Mouse (Mus musculus) forebrain, postnatal 0 days (tissue): Measurements from ENCODE around the gene Gigyf2. TPM values are rescaled to one million over a fixed set of nuclear protein-coding genes. Genes with fewer than 3 reads are reported as not detected.

Experiments
- ATAC-seq: fragments of 200-750 bp; cut with Nextera tagmentation; 2 replicates; pipeline ENCODE4 v1.8.0; 2017; ENCODE audit warnings: mild to moderate bottlenecking, moderate library complexity
- DNase-seq: peaks from one replicate; pipeline ENCODE4 v3.0.0-alpha.2; 2015
- H3K27ac ChIP-seq: fragments of 300-500 bp; sonication (generic); 2 replicates; pipeline ENCODE4 v1.5.1; 2014; ENCODE audit warnings: low read depth, mild to moderate bottlenecking, antibody characterized with exemption, low read length, moderate library complexity, mixed read lengths
- H3K27me3 ChIP-seq: fragments of 300-500 bp; sonication (generic); 2 replicates; pipeline ENCODE4 v1.6.1; 2014; ENCODE audit warnings: mild to moderate bottlenecking, low read length, mixed read lengths; ENCODE audit not compliant: insufficient read depth
- H3K36me3 ChIP-seq: fragments of 300-500 bp; sonication (generic); 2 replicates; pipeline ENCODE4 v1.6.1; 2014; ENCODE audit warnings: mild to moderate bottlenecking, moderate library complexity; ENCODE audit not compliant: insufficient read depth
- H3K4me1 ChIP-seq: fragments of 300-500 bp; sonication (generic); 2 replicates; pipeline ENCODE4 v1.6.1; 2014; ENCODE audit warnings: antibody characterized with exemption; ENCODE audit not compliant: insufficient read depth
- H3K4me2 ChIP-seq: fragments of 300-500 bp; sonication (generic); 2 replicates; pipeline ENCODE4 v1.6.1; 2014; ENCODE audit warnings: low read depth, mild to moderate bottlenecking, moderate library complexity
- H3K4me3 ChIP-seq: fragments of 300-500 bp; sonication (generic); 2 replicates; pipeline ENCODE4 v1.5.1; 2014; ENCODE audit warnings: low read depth, low read length, mixed read lengths
- H3K9ac ChIP-seq: fragments of 300-500 bp; sonication (generic); 2 replicates; pipeline ENCODE4 v1.6.1; 2014; ENCODE audit warnings: mild to moderate bottlenecking
- H3K9me3 ChIP-seq: fragments of 300-500 bp; sonication (generic); 2 replicates; pipeline ENCODE4 v1.6.1; 2016; ENCODE audit warnings: low read length
- CTCF ChIP-seq: sonication (generic); IDR thresholded peaks from 2 replicates; pipeline ENCODE4 v1.5.1; 2016; ENCODE audit warnings: antibody characterized with exemption, control low read depth, low read depth
- WGBS: fragments of 180-500 bp; shearing (Covaris S2); extraction: QIAGEN DNeasy Blood & Tissue Kit; methylation state at CpG from one replicate; pipeline ENCODE4 v1.1.7; 2014; 5-methylcytosine and 5-hydroxymethylcytosine counted together
- polyA plus RNA-seq: library from polyadenylated mRNA; unstranded; fragments of >200 nt; fragmentation: Nextera tagmentation; extraction: Ambion mirVana; gene quantifications from 2 replicates; pipeline ENCODE4 v1.2.1, GENCODE M21; 2015
- total RNA-seq: library from RNA; depleted of rRNA; stranded (reverse); fragments of >200 nt; gene quantifications from 2 replicates; pipeline ENCODE4 v1.2.3, GENCODE M21; 2014

The Gigyf2 gene
- total and polyA plus RNA-seq, 2 experiments from 2014 or later: 44.3 to 69.0 TPM

DNA sequence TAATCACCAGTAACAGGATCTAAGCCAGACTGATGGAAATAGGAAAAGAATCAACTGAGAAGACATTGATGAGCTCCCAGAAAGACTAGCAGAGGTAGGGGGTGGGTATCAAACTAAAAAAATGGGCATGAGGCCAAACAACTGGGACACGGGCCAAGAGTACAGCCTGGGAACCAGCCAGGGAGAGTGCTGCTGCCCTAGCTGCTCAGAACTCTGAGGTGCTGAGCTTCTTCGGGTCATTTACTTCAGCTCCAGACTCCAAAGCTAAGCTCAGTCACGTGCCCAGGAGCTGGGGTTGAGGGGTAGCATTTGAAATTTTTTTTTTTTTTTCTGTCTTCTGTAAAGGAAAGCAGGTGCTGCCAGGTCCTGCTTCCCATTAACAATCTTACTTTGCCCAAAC, 10.1 kb upstream of the Gigyf2 start:
- DNase-seq (peak; percentile 36), ATAC-seq (no peak; the same call in 1 of the 2 replicates)
- Histone ChIP-seq H3K36me3 (no peaks in the 10 kb centered on the region), H3K4me2 (no peak overlapping the region), H3K9me3 (no peaks in the 10 kb centered on the region), H3K4me3 (no peak overlapping the region), H3K9ac (no peak overlapping the region), H3K27ac (no peak overlapping the region), H3K27me3 (no peaks in the 10 kb centered on the region), H3K4me1 (no peaks in the 10 kb centered on the region)
- 19% methylated on average over 3 of the region's 3 CpGs for WGBS
- no peak for TF ChIP-seq CTCF

DNA sequence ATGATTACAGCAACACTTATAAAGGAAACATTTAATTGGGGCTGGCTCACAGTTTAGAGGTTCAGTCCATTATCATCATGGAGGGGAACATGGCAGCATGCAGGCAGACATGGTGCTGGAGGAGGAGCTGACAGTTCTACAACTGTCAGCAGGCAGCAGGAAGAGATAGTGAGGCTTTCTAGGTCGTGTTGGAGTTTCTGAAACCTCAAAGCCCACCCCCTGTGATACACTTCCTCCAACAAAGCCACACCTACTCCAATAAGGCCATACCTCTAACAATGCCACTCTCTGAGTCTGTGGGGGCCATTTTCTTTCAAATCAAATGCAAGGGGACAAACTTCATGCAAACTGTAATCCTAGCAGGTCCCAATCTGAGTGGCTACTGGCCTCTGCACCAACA, 5.7 kb upstream of the Gigyf2 start:
- Histone ChIP-seq H3K27ac (no peak overlapping the region), H3K27me3 (no peaks in the 10 kb centered on the region), H3K4me3 (no peak overlapping the region), H3K4me2 (no peak overlapping the region), H3K36me3 (no peaks in the 10 kb centered on the region), H3K9ac (no peak overlapping the region), H3K4me1 (no peaks in the 10 kb centered on the region), H3K9me3 (no peaks in the 10 kb centered on the region)
- 3% methylated on average over 1 of the region's 1 CpGs for WGBS
- ATAC-seq (no peak), DNase-seq (no peak)
- no peak for TF ChIP-seq CTCF

DNA sequence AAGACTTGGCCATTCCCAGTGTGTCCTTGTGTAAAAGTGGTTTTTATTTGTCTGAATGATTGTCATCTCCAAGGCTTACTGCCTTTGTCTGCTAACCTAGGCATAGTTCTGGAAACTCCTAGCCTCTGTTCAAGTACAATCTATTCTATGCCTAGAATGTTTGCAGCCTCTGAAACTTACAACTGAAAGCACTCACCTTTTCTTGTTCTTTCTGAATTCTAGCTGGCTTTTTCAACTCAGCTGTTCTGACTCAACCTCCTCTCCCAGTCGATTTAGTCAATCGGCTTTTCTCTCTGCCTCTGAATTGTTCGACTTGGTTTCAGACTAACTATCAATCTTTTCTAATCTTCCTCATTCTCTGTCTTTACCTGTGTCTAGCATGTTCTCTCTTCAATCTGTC, 4.0 kb upstream of the Gigyf2 start:
- no peaks in the 10 kb centered on the region for H3K27me3 ChIP-seq
- no peaks in the 10 kb centered on the region for H3K9me3 ChIP-seq
- 95% methylated on average over 3 of the region's 3 CpGs for WGBS
- H3K36me3 ChIP-seq: no peaks in the 10 kb centered on the region
- H3K4me3 ChIP-seq: no peak overlapping the region
- DNase-seq: no peak
- no peak overlapping the region for H3K27ac ChIP-seq
- ATAC-seq: no peak
- no peak overlapping the region for H3K9ac ChIP-seq
- TF ChIP-seq CTCF: no peak
- no peak overlapping the region for H3K4me2 ChIP-seq
- H3K4me1 ChIP-seq: no peaks in the 10 kb centered on the region

DNA sequence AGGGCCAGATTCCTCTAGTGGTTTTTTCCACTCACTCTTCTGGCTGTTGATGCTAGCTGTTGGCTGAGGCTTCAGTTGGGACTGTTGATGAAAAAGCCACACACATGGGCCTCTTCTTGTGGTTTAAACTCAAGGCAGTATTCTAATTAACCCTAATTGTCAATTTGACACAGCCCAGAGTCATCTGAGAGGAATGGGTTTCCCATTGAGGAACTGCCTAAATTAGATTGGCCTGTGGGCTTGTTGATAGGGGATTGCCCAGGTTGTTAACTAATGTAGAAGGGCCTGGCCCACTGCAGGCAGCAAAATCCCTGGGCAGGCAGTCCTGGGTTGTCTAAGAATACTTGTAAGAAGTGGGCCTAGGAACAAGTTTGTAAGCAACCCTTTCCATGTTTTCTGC, 2.1 kb upstream of the Gigyf2 start:
- no peaks in the 10 kb centered on the region for H3K9me3 ChIP-seq
- H3K27me3 ChIP-seq: no peaks in the 10 kb centered on the region
- no peak overlapping the region for H3K9ac ChIP-seq
- no peak overlapping the region for H3K27ac ChIP-seq
- no peak overlapping the region for H3K4me2 ChIP-seq
- 0 out of 2 replicates have a peak, but pooled peaks cover 6% of the 10 kb centered on the region for H3K4me1 ChIP-seq
- H3K36me3 ChIP-seq: no peaks in the 10 kb centered on the region
- no peak overlapping the region for H3K4me3 ChIP-seq
- DNase-seq: no peak
- no peak for TF ChIP-seq CTCF
- no peak for ATAC-seq

- Histone ChIP-seq H3K4me1 (0 out of 2 replicates have a peak, but pooled peaks cover 6% of the 10 kb centered on the region), H3K9ac (peak overlapping the region; percentile 96), H3K4me3 (peak overlapping the region; percentile 97), H3K36me3 (no peaks in the 10 kb centered on the region), H3K27ac (peak overlapping the region; percentile 93), H3K4me2 (peak overlapping the region; percentile 79), H3K9me3 (no peaks in the 10 kb centered on the region), H3K27me3 (no peaks in the 10 kb centered on the region)
- WGBS: 2% methylated on average over 44 of the region's 53 CpGs
- DNase-seq: peak; percentile 45
- peak; percentile 2; the same call in 1 of the 2 replicates for TF ChIP-seq CTCF
- peak; percentile 69 for ATAC-seq
Measured at GRCm38 (mm10) chr1:87327165-87327861, 515 bp downstream of the Gigyf2 start.

GRCm38 (mm10) chr1:87331774-87332173, 5.0 kb downstream of the Gigyf2 start:
- Histone ChIP-seq H3K4me1 (0 out of 2 replicates have a peak, but pooled peaks cover 6% of the 10 kb centered on the region), H3K4me3 (no peak overlapping the region), H3K9ac (no peak overlapping the region), H3K27me3 (no peaks in the 10 kb centered on the region), H3K9me3 (no peaks in the 10 kb centered on the region), H3K36me3 (peaks cover 11% of the 10 kb centered on the region), H3K4me2 (no peak overlapping the region), H3K27ac (no peak overlapping the region)
- DNase-seq (no peak), ATAC-seq (no peak)
- no peak for TF ChIP-seq CTCF
- WGBS: 97% methylated on average over 4 of the region's 4 CpGs

DNA sequence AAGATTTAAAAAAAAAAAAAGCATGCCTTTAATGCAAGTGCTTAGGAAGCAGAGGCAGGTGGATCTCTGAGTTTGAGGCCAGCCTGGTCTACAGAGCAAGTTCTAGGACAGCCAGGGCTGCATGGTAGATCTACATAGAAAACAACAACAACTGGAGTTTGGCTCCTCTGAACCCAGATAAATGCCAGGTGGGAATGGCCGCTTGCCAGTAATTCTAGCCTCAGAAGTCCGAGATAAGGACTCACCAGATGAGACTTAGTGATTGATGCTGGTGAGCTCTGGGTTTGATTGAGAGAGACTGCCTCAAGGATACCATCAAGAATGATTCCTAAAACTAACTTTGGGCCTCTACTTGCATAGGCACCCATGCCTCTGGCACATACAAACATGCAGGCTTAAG, 23.8 kb downstream of the Gigyf2 start:
- ATAC-seq: no peak
- Histone ChIP-seq H3K4me3 (no peak overlapping the region), H3K9me3 (no peaks in the 10 kb centered on the region), H3K4me2 (no peak overlapping the region), H3K4me1 (no peaks in the 10 kb centered on the region), H3K36me3 (peaks cover 4% of the 10 kb centered on the region), H3K9ac (no peak overlapping the region), H3K27me3 (no peaks in the 10 kb centered on the region), H3K27ac (no peak overlapping the region)
- DNase-seq: no peak
- no peak for TF ChIP-seq CTCF
- 93% methylated on average over 2 of the region's 2 CpGs for WGBS
